Mouse (Mus musculus): ENCODE results near the gene Adgrl3. TPM values are rescaled to one million over a fixed set of nuclear protein-coding genes. Genes with fewer than 3 reads are reported as not detected.
"Not testable (repeated sequence)": the region's sequence is repeated elsewhere in the genome, so short reads cannot be mapped to it uniquely, and the experiment has no call there.

The Adgrl3 gene
- polyA plus RNA-seq, 1 experiment from 2014 or later: 66.6 TPM

DNA sequence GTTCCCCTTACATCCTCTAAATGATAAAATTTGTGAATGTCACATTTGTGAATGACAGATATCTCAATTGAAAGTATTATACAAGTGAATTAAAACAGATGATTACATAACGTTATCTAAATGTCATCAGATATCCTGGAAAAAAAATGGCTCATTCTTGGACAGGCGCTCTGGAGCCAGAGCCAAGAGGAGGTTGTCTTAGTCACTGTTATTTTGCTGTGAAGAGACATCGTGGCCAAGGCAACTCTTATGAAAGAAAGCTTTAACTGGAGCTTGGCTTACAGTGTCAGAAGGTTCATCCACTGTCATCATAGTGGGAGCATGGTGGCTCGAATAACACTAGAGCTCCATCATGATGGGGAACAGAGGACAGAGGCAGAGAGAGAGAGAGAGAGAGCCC lies 511.7 kb downstream of the Adgrl3 start:
- Histone ChIP-seq H3K9ac (no peak overlapping the region), H3K27ac (replicated peaks) (no peak overlapping the region), H3K27me3 (no peaks in the 10 kb centered on the region), H3K4me3 (no peak overlapping the region), H3K4me1 (replicated peaks) (0 out of 2 replicates have a peak, but pooled peaks cover 7% of the 10 kb centered on the region), H3K4me2 (no peak overlapping the region), H3K9me3 (no peaks in the 10 kb centered on the region), H3K36me3 (no peaks in the 10 kb centered on the region)
- 85% methylated on average over 4 of the region's 4 CpGs for WGBS
- no peak for ATAC-seq (ENCODE audit: low FRiP score, low read depth)

DNA sequence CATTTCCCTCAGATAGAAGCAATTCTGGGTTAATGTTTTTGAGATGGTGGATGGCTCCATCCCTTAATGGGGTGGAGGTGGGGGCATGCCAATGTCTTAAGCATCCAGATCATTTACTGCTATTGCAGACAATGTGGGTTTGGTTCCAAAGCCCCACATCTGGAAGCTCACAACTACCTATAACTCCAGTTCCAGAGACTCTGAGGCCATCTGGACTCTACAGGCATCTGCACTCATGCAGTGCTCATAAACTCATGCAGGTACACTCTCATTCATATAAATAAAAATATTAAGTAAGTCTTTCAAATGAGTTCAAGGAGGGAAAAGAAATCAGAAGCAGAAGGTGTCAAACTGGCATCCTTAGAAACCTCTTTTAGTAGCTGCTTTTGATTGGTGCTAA lies 530.3 kb downstream of the Adgrl3 start:
- no peak overlapping the region for H3K9ac ChIP-seq
- H3K27ac ChIP-seq (replicated peaks): no peak overlapping the region
- no peak for ATAC-seq (ENCODE audit: low FRiP score, low read depth)
- H3K4me3 ChIP-seq: no peak overlapping the region
- H3K27me3 ChIP-seq: no peaks in the 10 kb centered on the region
- H3K4me1 ChIP-seq (replicated peaks): no peaks in the 10 kb centered on the region
- H3K9me3 ChIP-seq: no peaks in the 10 kb centered on the region
- H3K4me2 ChIP-seq: no peak overlapping the region
- no peaks in the 10 kb centered on the region for H3K36me3 ChIP-seq

DNA sequence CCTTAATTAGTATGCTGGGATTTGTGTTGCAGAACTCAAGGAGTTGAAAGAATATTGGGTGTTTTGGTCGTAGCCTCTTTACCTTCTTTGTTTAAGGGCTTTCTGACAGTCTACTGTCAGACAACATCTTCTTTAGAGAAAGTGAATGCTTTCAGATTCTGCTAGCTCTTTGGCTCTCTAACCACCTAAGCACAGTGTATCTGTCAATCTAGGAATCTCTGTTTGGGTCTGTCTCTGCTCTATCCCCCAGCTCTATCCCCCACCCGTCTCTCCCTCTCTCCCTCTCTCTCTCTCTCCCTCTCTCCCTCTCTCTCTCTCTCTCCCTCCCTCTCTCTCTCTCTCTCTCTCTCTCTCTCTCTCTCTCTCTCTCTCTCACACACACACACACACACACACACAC lies 535.2 kb downstream of the Adgrl3 start:
- H3K27ac ChIP-seq (replicated peaks); H3K27me3 ChIP-seq; H3K36me3 ChIP-seq; H3K4me2 ChIP-seq; H3K9me3 ChIP-seq; H3K4me1 ChIP-seq (replicated peaks); H3K4me3 ChIP-seq; ATAC-seq (ENCODE audit: low FRiP score, low read depth); H3K9ac ChIP-seq: not testable (repeated sequence)
- 73% methylated on average over 2 of the region's 2 CpGs for WGBS

DNA sequence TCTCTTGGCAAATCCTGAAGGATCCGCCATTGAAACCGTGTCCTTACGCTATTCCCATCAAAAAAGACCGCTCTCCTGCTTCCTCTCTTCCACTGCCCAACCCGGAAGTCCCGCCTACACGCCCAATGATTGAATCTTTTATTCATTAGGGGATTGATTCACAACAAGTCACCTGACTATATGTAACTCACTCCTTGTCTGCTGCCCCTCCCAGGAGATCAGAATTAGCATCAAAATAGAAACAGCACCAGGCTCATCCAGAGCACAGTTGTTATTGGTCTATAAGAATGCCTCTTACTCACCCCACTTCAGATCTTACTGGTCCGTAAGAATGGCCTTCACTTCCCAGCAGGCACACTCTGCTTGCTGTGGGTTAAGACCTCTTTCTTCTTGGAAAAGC lies 536.1 kb downstream of the Adgrl3 start:
- 66% methylated on average over 8 of the region's 8 CpGs for WGBS
- Histone ChIP-seq H3K36me3 (no peaks in the 10 kb centered on the region), H3K27ac (replicated peaks) (no peak overlapping the region), H3K9me3 (no peaks in the 10 kb centered on the region), H3K27me3 (no peaks in the 10 kb centered on the region), H3K4me1 (replicated peaks) (no peaks in the 10 kb centered on the region), H3K4me2 (no peak overlapping the region), H3K4me3 (no peak overlapping the region), H3K9ac (no peak overlapping the region)
- no peak for ATAC-seq (ENCODE audit: low FRiP score, low read depth)

DNA sequence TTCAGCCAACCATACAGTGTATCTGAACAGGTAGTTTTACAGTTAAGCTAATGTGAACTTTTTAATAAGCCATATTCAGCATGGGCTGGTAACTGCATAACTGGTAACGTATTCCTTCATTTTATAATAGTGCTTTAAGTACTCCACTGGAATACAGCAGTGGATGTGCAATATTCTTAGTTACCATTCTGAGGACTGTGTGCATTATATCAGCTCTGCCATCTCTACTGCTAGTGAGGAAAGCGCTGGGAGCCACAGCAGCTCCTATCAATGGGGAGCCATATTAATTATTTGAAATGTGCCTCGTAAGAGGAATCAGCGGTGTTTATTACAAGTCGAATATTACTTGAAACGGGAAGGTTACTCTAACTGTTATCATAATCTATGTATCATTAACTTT lies 539.0 kb downstream of the Adgrl3 start:
- H3K27me3 ChIP-seq: no peaks in the 10 kb centered on the region
- 74% methylated on average over 6 of the region's 6 CpGs for WGBS
- no peaks in the 10 kb centered on the region for H3K4me1 ChIP-seq (replicated peaks)
- no peaks in the 10 kb centered on the region for H3K36me3 ChIP-seq
- no peak overlapping the region for H3K4me3 ChIP-seq
- no peak overlapping the region for H3K9ac ChIP-seq
- H3K9me3 ChIP-seq: no peaks in the 10 kb centered on the region
- H3K4me2 ChIP-seq: no peak overlapping the region
- no peak overlapping the region for H3K27ac ChIP-seq (replicated peaks)
- peak; percentile 73; the same call in 1 of the 2 replicates for ATAC-seq (ENCODE audit: low FRiP score, low read depth)

DNA sequence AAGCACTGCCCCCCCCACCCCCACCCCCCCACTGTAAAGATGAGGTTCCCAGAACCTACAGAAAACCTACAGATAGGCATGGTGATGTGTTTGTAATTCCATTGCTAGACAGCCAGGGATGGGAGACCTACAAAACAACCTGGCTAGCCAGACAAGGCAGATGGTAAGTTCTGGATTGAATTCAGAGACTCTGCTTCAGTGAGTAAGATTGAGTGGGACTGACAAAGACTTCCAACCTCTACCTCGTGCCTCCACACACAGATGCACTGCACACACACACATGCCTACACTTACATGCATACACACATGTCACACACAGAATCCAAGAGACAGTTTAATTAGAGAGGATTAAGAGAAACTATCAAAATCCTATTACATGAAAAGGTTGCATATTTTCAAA lies 544.4 kb downstream of the Adgrl3 start:
- no peak overlapping the region for H3K4me3 ChIP-seq
- H3K27ac ChIP-seq (replicated peaks): no peak overlapping the region
- WGBS: 37% methylated on average over 1 of the region's 1 CpGs
- H3K27me3 ChIP-seq: no peaks in the 10 kb centered on the region
- ATAC-seq (ENCODE audit: low FRiP score, low read depth): no peak
- no peak overlapping the region for H3K9ac ChIP-seq
- H3K36me3 ChIP-seq: no peaks in the 10 kb centered on the region
- H3K4me1 ChIP-seq (replicated peaks): no peaks in the 10 kb centered on the region
- no peaks in the 10 kb centered on the region for H3K9me3 ChIP-seq
- H3K4me2 ChIP-seq: no peak overlapping the region

DNA sequence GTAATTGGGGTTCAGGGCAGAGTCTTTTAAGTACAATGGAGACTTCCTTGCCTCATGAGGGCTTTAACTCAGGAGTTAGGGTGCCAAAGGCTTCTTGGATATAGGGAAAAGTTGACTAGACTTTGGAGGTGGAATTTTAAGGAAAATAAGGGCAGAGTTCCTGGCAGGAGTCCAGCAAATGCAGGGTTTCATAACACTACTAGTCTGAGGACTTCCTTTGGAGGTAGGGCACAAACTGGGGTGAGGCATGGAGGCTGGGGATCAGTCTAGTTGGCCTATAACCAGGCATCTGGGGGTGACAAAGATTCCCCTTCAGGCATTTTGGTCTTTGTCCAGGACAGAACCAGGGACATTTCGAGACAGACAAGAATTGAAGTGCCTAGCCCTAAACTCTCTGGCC lies 546.6 kb downstream of the Adgrl3 start:
- Histone ChIP-seq H3K27me3 (no peaks in the 10 kb centered on the region), H3K27ac (replicated peaks) (no peak overlapping the region), H3K4me2 (no peak overlapping the region), H3K9ac (no peak overlapping the region), H3K4me3 (no peak overlapping the region), H3K36me3 (no peaks in the 10 kb centered on the region), H3K4me1 (replicated peaks) (no peaks in the 10 kb centered on the region), H3K9me3 (no peaks in the 10 kb centered on the region)
- ATAC-seq (ENCODE audit: low FRiP score, low read depth): no peak
- 90% methylated on average over 1 of the region's 1 CpGs for WGBS

DNA sequence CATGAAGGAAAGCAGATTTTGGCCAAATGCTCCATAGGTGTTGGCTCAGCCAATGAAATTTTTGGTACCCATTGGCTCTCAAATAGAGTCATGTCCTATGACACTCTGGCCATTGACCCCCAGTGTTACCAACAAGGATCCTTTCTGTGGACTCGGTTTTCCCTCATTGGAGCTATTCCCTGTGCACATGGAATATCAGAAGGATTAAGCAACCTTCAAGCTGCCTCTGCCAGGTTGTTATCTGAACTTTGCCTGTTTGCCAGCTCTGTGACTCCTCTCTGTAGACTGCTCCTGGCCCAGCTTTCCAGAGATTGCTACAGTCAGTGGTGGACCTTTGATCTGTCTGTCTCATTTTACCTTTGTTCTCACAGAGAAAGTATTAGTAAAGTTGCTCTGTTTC lies 548.8 kb downstream of the Adgrl3 start:
- H3K27ac ChIP-seq (replicated peaks): no peak overlapping the region
- WGBS: 87% methylated on average over 1 of the region's 1 CpGs
- no peak overlapping the region for H3K4me3 ChIP-seq
- no peak for ATAC-seq (ENCODE audit: low FRiP score, low read depth)
- no peaks in the 10 kb centered on the region for H3K36me3 ChIP-seq
- H3K9ac ChIP-seq: no peak overlapping the region
- H3K4me2 ChIP-seq: no peak overlapping the region
- H3K27me3 ChIP-seq: no peaks in the 10 kb centered on the region
- no peaks in the 10 kb centered on the region for H3K4me1 ChIP-seq (replicated peaks)
- no peaks in the 10 kb centered on the region for H3K9me3 ChIP-seq

DNA sequence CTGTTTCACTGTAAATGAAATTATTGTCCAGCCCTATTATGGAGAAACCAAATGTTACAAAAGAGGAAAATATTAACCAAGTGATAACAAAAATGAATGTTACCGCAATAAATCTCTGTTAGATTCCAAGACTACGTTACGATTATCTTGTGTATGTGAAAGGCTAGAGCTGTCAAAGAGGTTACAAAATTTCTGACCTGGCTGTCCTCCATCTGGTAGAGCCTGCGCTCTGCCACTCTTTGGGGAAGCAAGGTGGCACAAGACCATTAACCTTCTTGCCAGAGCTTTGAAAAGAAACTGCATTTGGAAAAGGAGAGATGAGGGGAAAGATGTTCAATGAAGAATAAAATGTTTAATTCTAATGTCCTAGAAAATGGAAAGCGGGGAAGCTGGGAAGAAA lies 562.9 kb downstream of the Adgrl3 start:
- Histone ChIP-seq H3K9ac (no peak overlapping the region), H3K36me3 (no peaks in the 10 kb centered on the region), H3K4me3 (no peak overlapping the region), H3K27ac (replicated peaks) (0 out of 2 replicates have a peak overlapping the region, but pooled peaks have one; percentile 27), H3K9me3 (no peaks in the 10 kb centered on the region), H3K4me2 (no peak overlapping the region), H3K4me1 (replicated peaks) (0 out of 2 replicates have a peak, but pooled peaks cover 10% of the 10 kb centered on the region), H3K27me3 (no peaks in the 10 kb centered on the region)
- 72% methylated on average over 5 of the region's 5 CpGs for WGBS
- no peak for ATAC-seq (ENCODE audit: low FRiP score, low read depth)

DNA sequence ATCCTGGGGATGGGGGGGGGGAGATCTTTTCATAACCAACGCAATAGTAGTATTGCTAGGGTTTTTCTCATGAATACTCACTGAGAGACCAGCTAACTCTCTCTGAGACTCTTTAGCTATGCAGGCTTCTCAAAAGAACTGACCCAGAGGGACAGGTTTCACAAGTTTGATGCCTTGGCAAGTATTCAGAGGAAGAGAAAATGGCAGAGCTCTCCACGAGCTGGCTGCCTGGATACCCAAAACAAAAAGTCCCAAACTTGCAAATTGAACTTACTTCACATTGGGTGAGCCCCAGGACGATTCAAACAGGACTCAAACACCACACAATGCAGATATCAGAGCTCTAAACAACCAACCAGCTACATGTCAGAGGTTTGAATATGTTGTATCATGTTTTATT lies 563.5 kb downstream of the Adgrl3 start:
- H3K36me3 ChIP-seq: no peaks in the 10 kb centered on the region
- 0 out of 2 replicates have a peak, but pooled peaks cover 10% of the 10 kb centered on the region for H3K4me1 ChIP-seq (replicated peaks)
- H3K27me3 ChIP-seq: no peaks in the 10 kb centered on the region
- H3K9me3 ChIP-seq: no peaks in the 10 kb centered on the region
- WGBS: 30% methylated on average over 3 of the region's 3 CpGs
- no peak overlapping the region for H3K27ac ChIP-seq (replicated peaks)
- ATAC-seq (ENCODE audit: low FRiP score, low read depth): no peak
- H3K9ac ChIP-seq: no peak overlapping the region
- no peak overlapping the region for H3K4me2 ChIP-seq
- no peak overlapping the region for H3K4me3 ChIP-seq

DNA sequence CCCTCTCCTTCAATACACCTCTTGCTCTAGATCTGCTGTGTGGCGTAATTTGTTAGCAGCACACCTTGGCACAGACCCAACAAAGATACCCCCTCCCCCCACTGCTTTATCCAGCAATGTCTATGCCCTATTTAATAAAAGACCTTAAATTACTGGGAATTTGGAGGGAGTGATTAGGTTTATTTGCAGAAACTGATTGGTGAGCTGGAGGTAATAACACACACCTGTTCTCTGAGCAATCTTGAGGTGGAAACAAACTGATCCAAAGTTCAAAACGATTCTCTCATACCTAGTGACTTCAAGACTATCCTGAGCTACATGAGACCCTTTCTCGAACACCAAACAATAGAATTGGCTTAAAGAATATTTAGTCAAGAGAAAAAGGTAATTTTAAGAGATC lies 565.0 kb downstream of the Adgrl3 start:
- ATAC-seq (ENCODE audit: low FRiP score, low read depth): no peak
- Histone ChIP-seq H3K27ac (replicated peaks) (no peak overlapping the region), H3K4me1 (replicated peaks) (0 out of 2 replicates have a peak, but pooled peaks cover 10% of the 10 kb centered on the region), H3K4me3 (no peak overlapping the region), H3K9me3 (no peaks in the 10 kb centered on the region), H3K4me2 (no peak overlapping the region), H3K9ac (no peak overlapping the region), H3K36me3 (no peaks in the 10 kb centered on the region), H3K27me3 (no peaks in the 10 kb centered on the region)
- 80% methylated on average over 3 of the region's 3 CpGs for WGBS

DNA sequence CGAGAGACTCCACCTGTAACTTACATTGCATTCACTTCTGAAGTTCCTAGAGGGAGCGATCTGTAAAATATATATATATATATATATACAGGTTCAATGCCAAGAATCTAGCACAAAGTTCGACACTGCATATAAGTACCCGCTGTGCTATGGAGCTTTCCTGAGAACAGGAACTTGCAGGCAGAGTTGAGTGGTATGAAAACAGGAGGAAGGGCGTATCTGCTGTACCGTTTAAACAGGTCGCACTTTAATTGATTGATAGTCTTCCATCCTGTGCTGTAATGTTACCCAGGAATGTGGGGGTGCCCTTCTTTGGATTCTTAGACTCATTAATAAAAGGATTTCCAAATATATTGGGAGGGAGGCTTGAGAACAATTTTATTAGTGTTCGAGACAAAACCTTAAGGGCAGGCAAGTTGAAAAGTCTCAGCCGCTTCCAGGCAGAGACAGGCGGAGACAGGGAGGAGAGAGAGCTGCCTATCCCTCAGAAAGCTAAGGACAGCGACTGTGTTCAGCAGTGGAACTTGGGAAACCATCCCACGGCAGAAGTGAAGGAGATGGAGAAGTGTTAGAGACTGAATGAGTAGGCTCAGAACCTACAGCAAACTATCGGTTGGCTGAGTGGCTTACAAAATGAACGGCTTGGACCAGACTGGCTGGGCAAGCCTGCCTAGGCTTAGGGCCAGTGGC lies 570.2 kb downstream of the Adgrl3 start:
- Histone ChIP-seq H3K4me2 (no peak overlapping the region), H3K4me3 (no peak overlapping the region), H3K4me1 (replicated peaks) (no peaks in the 10 kb centered on the region), H3K27me3 (no peaks in the 10 kb centered on the region), H3K9me3 (no peaks in the 10 kb centered on the region), H3K27ac (replicated peaks) (no peak overlapping the region), H3K9ac (no peak overlapping the region), H3K36me3 (no peaks in the 10 kb centered on the region)
- WGBS: 84% methylated on average over 14 of the region's 14 CpGs
- ATAC-seq (ENCODE audit: low FRiP score, low read depth): no peak

DNA sequence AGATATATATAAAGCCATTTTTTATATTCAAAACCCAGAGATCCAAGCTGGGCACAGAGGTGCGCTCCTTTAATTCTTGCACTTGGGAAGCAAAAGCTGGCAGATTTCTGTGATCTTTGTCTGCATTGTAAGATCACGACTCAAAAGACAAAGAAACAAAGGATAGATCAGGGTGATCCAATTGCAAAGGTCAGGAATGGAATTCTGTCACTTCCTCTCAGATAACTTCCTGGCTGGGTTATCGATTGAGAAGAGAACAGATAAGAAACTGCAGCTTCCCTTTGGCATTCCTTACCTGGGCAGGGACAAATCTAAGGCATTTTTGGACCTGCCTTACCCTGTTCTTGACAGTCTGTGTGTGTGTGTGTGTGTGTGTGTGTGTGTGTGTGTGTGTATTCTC lies 571.5 kb downstream of the Adgrl3 start:
- Histone ChIP-seq H3K36me3 (no peaks in the 10 kb centered on the region), H3K4me1 (replicated peaks) (no peaks in the 10 kb centered on the region), H3K4me2 (no peak overlapping the region), H3K27ac (replicated peaks) (no peak overlapping the region), H3K9ac (no peak overlapping the region), H3K27me3 (no peaks in the 10 kb centered on the region), H3K9me3 (no peaks in the 10 kb centered on the region), H3K4me3 (no peak overlapping the region)
- 44% methylated on average over 3 of the region's 3 CpGs for WGBS
- no peak for ATAC-seq (ENCODE audit: low FRiP score, low read depth)
